Mouse (Mus musculus) natural killer cell, adult 2 months (primary cell): ENCODE measurements around the gene Sim1.

Source experiments
- DNase-seq, 2 experiments: peaks; one replicate each; pipeline ENCODE4 v3.0.0; 2022; ENCODE audit warnings: low spot score in 2 of 2

The Sim1 gene

GRCm38 (mm10) chr10:50901601-50902475 lies 7.3 kb downstream of the Sim1 start:
- DNase-seq, result no peak

DNA sequence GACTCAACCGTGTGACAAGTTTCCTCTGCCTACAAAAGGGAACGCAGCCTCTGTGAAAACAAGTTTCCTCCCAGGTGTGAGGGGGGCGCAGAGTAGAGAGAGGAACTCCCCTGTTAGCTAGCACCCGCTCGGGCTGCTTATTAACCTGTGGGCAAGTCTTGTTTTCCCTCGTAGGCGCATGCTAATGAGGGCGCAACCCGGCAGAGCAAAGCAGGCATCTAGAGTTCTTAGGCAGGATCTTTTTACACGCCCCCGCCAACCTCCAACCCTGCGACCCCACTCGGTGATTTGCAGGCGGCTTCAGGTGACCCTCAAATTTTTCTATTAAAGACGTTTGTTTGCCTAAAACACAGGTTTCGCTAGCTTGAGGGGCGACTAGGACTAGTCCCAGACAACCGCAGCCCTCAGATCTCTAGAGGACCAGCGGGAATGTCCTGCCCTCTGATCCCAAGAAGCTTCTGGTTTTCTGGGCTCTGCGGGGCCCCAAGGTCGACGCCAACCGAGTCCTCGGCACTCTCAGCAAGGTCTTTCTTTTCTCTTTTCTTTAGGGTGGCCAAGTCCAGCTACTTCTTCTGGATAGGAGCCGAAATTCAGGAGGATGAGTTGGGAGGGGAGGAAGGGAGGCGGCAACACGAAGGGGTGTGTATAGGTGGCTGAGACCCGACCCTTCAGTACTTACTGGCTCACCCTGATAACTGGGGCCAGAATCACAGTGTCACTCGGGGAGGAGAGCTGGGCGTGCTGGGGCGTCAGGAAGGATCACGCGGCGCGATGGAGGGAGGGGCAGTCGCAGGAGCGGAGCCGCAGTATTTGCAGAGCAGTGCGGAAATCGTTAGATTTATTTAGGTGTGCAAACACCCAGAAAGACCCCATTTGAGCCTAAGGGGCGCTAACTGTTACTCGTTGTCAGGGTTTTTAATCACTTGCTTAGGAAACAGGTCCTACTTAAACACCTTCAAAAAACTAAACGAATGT lies 8.5 kb downstream of the Sim1 start:
- no peak for DNase-seq

- DNase-seq, result no peak
These were observed 9.6 kb downstream of the Sim1 start for GRCm38 (mm10) chr10:50903846-50904763.

DNA sequence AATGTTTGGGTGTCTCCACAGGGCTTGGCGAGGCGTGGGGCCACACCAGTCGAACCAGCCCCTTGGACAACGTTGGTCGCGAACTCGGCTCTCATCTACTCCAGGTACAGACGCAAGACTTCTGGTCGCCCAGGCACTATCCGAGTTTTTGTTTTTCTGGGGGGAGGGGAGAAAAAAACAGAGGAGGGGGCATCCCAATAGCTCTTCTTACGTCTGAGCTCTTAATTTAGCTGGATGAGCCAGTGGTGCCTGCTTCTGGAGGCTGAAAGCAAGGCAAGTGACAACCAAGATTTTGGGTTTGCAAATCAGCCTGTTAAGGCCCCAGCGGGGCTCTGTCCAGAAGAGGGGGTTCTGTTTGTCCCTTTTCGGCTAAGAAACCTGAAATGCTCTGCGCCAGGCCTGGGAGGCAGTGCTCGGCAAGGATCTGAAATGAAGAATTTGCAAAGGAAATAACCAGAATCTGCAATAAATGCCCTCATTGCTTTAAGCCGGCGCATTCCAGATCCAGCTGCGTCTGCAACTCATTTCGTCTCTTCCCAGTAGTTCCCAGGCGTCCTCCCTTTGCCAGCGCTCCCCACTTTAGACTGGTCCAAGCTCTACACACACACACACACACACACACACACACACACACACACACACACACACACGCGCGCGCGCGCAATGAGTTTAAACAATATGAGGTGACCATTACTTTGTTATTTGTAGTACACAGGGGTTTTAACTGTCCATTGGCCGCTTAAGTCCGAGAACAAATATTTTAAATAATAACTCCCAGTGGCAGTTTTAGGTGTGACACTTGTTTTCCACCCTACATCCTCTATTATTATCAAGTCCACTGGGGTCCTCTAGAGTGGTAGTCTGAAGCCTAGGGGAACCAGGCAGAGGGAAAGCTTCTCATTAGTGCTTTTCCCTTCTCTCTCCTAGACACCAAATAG lies 10.5 kb downstream of the Sim1 start:
- no peak for DNase-seq

GRCm38 (mm10) chr10:50910400-50910799 lies 15.8 kb downstream of the Sim1 start:
- no peak for DNase-seq

GRCm38 (mm10) chr10:50910861-50911410 lies 16.4 kb downstream of the Sim1 start:
- DNase-seq, result no peak

DNA sequence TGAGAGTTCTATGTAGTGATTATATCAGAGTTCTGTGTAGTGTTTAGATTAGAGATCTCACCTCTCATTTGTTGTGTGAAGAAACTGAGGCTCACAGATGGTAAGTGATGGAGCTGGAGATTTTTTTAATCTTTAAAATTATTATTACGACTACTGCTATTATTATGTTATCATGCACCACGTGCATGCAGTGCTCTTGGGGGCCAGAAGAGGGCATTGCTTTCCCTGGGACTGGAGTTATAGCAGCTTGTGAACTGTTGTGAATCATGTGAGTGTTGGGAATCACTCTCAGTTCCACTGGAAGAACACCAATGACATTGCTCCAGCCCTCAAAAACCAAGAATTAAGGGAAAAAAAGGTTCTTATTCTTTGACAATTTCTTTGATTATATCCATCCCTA lies 21.1 kb downstream of the Sim1 start:
- DNase-seq, result no peak

GRCm38 (mm10) chr10:50929281-50929680 lies 34.7 kb downstream of the Sim1 start:
- no peak for DNase-seq

- no peak for DNase-seq
These were observed 41.1 kb downstream of the Sim1 start for GRCm38 (mm10) chr10:50935673-50936072.

DNA sequence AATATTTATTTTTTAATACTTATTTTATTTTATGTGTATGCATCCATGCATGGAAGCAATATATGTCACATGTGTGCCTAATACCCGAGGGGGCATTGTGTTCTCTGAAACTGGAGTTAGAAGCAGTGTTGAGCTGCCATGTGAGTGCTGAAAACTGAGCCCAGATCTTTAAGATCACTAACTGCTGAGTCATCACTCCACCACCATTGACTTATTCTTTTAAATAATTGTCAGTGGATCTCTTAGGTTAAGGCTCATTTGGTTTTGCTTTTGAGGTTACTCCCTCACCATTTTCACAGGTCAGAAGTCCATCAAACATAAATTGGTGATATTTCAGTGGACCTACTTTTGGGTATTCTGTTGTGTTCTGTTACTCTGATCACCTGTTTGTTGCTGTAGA lies 79.1 kb downstream of the Sim1 start:
- no peak for DNase-seq

GRCm38 (mm10) chr10:50981849-50982248 lies 87.3 kb downstream of the Sim1 start:
- DNase-seq, result no peak

GRCm38 (mm10) chr10:50983620-50984019 lies 89.1 kb downstream of the Sim1 start:
- no peak for DNase-seq

DNA sequence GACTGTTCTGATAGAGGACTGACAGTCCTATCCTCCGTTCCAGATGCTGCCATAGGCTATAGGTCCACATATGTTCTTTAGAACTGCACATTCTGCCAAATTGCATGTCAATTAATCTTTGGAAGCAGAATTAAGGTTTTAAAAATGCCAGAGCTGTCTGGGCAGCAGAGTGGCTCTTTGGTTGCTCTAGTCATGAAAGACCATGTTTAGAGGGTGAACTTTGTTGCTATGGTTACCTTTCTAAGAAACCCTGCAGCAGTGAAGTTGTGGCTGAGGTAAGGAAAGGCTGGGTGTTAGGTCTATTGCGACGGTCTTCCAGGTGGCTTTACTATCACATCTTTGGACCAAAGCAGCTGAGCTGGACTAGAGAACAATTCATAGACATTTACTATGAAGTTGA lies 113.2 kb downstream of the Sim1 start:
- no peak for DNase-seq

DNA sequence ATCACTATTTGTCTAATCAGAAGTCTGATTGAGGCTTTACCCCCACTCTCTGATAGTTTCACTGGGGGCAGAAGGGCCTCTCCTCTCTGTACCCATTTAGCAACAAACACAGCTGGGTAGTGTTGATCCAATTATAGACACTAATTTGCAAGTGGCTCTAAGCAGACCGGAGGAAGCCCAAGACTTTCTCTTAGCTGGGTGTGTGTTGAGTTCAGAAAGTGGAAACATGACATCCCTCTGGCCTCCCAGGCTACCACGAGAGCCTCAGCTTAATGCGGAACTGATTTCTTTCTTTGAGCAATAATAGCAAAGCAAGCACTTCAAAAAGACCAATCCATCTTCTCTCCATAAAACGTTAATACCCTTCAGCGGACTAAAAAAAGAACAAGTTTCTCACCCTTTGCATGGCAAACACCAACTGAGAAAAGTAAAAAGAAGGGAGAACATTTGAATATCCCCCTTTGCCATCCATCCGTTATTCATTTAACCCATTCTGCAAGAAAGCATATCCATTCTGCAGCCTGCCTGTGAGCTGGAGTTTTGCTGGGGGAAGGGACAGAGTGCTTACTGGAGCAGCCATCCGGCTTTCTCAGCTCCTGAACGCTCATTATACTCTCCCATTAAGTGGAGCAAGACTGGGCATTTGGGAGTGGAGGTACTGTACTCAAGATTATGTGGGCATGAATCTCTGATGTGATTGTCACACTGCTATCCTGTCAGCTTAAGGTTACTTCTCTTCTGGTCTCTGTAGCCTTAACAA lies 117.0 kb downstream of the Sim1 start:
- DNase-seq, result no peak

GRCm38 (mm10) chr10:51014901-51015300 lies 120.3 kb downstream of the Sim1 start:
- DNase-seq, result no peak

DNA sequence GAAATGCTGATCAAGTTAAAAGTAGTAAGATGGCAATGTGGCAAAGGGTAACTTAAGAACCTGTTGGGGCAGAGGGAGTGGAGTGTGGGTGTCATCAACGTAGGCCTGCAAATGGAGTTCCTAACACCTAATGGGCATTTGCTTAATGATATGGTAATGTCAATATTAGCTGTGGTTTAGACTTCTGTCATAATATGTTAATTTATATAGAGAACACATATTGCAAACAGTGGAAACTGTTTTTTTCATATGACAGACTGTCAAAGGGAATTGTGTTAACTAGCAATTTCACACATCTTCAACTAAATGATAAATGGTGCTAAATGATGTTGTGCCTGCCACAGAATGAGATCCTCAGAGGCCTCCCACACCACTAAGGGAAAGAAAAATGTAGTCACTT lies 120.8 kb downstream of the Sim1 start:
- DNase-seq, result no peak

DNA sequence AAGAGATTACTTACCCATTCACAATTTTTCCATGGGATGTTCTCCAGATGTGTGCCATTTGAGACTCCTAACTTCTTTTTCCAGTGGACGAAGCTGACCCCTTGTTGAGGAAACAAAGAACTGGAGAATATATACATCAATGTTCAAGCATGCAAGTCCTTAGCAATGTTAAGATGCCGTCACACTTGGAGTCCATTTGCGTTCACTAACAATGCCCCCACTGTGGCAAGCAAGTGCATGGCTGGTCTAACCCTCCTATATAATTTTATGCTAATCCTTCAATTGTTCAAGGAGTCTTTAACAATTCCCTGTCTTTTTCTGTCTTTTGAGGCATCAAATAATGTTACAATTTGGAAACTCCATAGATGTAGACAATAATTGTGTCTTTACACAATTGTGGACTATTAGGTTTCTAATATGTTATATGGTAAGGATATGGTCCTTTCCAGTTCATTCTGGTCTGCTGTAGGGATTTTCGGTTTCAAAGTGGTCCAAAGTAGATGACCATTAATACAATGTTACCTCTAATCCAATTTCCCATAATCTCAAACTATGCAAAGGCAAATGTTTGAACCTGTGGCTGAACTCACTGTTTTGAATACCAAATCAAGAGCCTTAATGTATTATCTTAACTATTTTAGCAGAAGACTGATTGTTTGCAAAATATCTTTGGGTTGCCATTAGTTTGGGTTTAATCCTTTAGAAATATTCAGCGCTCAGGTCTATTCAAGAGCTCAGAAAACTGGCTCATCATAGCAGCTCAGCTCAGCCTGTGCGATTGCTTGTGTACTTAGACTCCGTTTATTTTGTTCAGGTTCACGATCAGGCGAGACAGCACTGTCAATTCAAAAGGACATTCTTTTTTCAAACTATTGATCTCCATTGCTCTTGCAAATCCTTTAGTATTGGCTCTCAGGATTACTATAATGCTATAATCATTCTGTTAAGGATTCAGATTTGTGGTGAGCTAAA lies 129.0 kb downstream of the Sim1 start:
- DNase-seq, result no peak
